Mouse (Mus musculus) testis, adult 2 months (tissue): ENCODE data around the gene Smg6. TPM values are rescaled to one million over a fixed set of nuclear protein-coding genes. Genes with fewer than 3 reads are reported as not detected.

Source experiments
- H3K27ac ChIP-seq: fragments of 200-500 bp; 2 replicates; pipeline ENCODE4 v1.5.1; 2012; ENCODE audit warnings: low read depth, low read length; ENCODE audit not compliant: control insufficient read depth, insufficient read depth
- H3K27me3 ChIP-seq: fragments of 200-500 bp; 2 replicates; pipeline ENCODE4 v1.6.1; 2012; ENCODE audit warnings: mild to moderate bottlenecking, low read length, moderate library complexity; ENCODE audit not compliant: control insufficient read depth, insufficient read depth
- H3K36me3 ChIP-seq: fragments of 200-500 bp; 2 replicates; pipeline ENCODE4 v1.6.1; 2012; ENCODE audit warnings: mild to moderate bottlenecking, low read length; ENCODE audit not compliant: control insufficient read depth, insufficient read depth
- H3K4me1 ChIP-seq: fragments of 200-500 bp; 2 replicates; pipeline ENCODE4 v1.6.1; 2012; ENCODE audit warnings: low read length; ENCODE audit not compliant: control insufficient read depth, insufficient read depth
- H3K4me3 ChIP-seq: fragments of 200-500 bp; 2 replicates; pipeline ENCODE4 v1.5.1; 2012; ENCODE audit warnings: low read depth, mild to moderate bottlenecking, low read length, moderate library complexity, mixed read lengths; ENCODE audit not compliant: control insufficient read depth
- CTCF ChIP-seq: fragments of 200-500 bp; IDR thresholded peaks from 2 replicates; pipeline ENCODE4 v1.5.1; 2012; ENCODE audit warnings: low read depth, mild to moderate bottlenecking, inconsistent platforms, low read length, moderate library complexity; ENCODE audit not compliant: control insufficient read depth, insufficient read depth, insufficient replicate concordance
- POLR2A ChIP-seq: fragments of 200-500 bp; IDR thresholded peaks from 2 replicates; pipeline ENCODE4 v1.6.1; 2012; ENCODE audit warnings: low read depth, mild to moderate bottlenecking, inconsistent platforms, low read length, moderate library complexity; ENCODE audit not compliant: control insufficient read depth
- polyA plus RNA-seq: library from polyadenylated mRNA; depleted of rRNA; stranded (reverse); fragments of >200 nt; gene quantifications from 2 replicates; pipeline ENCODE4 v1.2.3, GENCODE M21; 2012

The Smg6 gene
- polyA plus RNA-seq, 1 experiment = 76.8 TPM

DNA sequence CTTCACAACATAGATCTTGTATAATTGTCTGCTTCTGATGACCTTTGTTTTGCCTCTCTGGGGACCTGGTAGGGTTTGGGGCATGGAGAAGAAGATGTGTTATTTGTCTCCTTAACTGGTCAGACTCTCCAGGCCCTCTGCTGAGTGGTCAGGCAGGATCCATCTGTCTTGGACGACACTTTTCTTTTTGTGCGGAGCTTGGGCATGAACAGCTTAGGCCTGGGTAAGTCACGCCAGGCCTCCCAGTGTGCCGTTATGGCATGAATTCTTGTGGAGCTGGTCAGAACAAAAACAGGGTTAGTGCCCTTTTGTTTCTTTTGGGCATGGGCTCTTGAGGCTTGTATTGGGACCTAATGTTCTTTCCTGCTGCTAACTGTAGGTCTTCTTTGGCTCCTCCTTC, 89.2 kb downstream of the Smg6 start:
- no peaks in the 10 kb centered on the region for H3K36me3 ChIP-seq
- peaks cover 7% of the 10 kb centered on the region for H3K4me1 ChIP-seq
- no peak overlapping the region for H3K4me3 ChIP-seq
- no peak for TF ChIP-seq POLR2A
- peak overlapping the region; percentile 61 for H3K27ac ChIP-seq
- no peaks in the 10 kb centered on the region for H3K27me3 ChIP-seq

DNA sequence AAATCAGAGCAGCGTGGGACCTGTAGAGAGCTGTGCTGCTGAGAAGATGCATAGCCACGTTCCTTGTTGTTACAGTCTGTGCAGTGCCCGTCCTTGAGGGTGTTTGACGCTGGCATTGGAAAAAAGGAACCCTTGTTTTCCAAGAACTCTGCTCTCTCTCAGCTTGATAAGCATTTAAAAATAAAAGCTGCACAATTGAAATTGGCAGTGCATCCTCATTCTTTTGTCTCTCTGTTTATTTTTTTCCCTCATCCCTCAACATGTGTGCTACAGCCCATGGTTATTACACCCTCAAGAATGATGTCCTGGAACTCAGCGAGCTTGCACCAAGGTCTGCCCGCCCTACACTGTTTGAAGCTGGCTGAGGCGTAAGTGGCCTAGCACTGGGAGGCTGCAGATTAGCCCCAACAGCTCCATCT, 89.8 kb downstream of the Smg6 start:
- H3K4me3 ChIP-seq = no peak overlapping the region
- no peaks in the 10 kb centered on the region for H3K36me3 ChIP-seq
- no peaks in the 10 kb centered on the region for H3K27me3 ChIP-seq
- H3K4me1 ChIP-seq = peaks cover 7% of the 10 kb centered on the region
- H3K27ac ChIP-seq = peak overlapping the region; percentile 84
- no peak for TF ChIP-seq POLR2A
- TF ChIP-seq CTCF = no peak

DNA sequence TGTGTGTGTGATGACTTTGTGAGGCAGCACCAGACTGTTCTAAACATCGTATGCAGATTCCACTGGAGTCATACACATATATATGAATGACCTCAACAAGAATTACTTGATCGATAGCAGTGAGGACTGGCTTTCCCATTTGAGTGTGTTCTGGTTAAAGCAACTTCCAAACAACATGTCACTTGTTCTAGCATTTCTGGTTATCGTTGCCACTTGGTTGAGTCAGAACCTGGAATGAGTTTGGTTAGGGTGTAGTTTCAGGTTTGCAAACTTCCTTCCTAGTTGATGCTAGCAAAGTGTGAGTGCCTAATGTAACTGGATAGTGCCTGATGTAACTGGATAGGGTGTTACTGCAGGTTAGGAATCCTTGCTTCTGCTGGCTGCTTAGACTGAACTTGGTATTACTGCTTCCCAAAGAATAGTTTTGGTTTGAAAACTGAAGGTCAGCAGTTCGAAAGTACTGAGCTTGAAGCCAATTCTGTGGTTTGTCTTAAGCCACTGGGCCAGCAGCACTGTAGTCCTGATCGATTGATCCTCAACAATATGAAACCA, 90.8 kb downstream of the Smg6 start:
- Histone ChIP-seq H3K4me1 (peaks cover 7% of the 10 kb centered on the region), H3K27ac (peak overlapping the region; percentile 78), H3K36me3 (no peaks in the 10 kb centered on the region), H3K27me3 (no peaks in the 10 kb centered on the region), H3K4me3 (no peak overlapping the region)
- TF ChIP-seq POLR2A (no peak), CTCF (no peak)

DNA sequence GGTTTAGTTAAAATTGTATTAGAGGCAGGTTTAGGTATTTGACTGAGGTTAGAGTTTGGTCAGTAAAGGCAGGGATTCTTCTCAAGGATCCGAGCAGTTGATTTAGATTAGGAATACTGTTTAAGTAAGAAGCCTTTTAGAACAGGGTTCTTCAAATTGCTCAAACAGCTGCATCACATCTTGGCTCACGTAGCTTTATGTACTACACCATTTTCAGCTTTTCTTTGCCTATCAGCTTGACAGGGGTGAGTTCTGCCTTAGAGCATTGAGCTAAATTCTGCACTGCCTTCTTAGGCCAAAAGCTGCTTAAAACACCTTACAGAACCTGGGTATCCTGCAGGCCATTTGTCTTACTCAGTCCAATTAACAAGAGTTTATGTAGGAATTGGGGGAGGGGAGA, 92.2 kb downstream of the Smg6 start:
- H3K36me3 ChIP-seq = no peaks in the 10 kb centered on the region
- TF ChIP-seq CTCF = no peak
- TF ChIP-seq POLR2A = no peak
- peaks cover 7% of the 10 kb centered on the region for H3K4me1 ChIP-seq
- H3K4me3 ChIP-seq = no peak overlapping the region
- no peak overlapping the region for H3K27ac ChIP-seq
- H3K27me3 ChIP-seq = no peaks in the 10 kb centered on the region

DNA sequence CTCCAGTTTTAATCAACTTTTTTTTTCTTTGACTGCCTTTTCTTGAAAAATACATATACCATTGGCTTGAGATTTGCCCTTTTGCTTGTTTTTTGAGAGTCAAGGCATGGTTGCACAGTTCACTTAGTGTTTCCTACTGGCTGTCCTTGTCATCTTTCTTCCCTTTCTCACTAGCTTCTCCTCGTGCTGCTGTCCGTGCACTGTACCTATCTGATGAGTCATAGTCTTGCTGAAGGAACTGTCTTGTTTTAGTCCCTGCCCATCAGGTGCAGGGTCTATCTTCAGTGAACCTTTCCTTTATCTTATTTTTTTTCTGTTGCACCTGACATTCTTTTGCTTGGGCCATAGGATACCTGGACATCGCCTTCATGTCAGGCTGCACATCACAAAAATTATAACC, 101.4 kb downstream of the Smg6 start:
- Histone ChIP-seq H3K27me3 (no peaks in the 10 kb centered on the region), H3K36me3 (no peaks in the 10 kb centered on the region), H3K4me1 (no peaks in the 10 kb centered on the region), H3K27ac (no peak overlapping the region), H3K4me3 (no peak overlapping the region)
- TF ChIP-seq CTCF (no peak), POLR2A (no peak)

DNA sequence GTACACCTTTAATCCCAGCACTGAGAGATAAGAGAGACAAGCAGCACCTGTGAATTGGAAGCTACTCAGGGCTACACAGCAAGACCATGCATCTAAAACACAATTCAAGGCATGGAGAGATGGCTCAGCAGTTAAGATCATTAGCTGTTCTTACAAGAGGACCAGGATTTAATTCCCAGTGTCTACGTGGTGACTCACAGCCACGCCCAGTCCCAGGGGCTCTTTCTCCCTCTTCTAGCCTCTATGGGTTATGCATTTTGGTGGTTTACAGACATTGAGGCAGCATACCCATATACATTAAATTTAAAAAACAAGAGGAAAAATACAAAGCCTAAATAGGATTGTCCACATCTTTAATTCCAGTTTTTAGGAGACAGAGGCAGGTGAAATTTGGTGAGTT, 102.0 kb downstream of the Smg6 start:
- Histone ChIP-seq H3K27me3 (no peaks in the 10 kb centered on the region), H3K36me3 (no peaks in the 10 kb centered on the region), H3K4me3 (no peak overlapping the region), H3K27ac (no peak overlapping the region), H3K4me1 (no peaks in the 10 kb centered on the region)
- no peak for TF ChIP-seq CTCF
- no peak for TF ChIP-seq POLR2A

DNA sequence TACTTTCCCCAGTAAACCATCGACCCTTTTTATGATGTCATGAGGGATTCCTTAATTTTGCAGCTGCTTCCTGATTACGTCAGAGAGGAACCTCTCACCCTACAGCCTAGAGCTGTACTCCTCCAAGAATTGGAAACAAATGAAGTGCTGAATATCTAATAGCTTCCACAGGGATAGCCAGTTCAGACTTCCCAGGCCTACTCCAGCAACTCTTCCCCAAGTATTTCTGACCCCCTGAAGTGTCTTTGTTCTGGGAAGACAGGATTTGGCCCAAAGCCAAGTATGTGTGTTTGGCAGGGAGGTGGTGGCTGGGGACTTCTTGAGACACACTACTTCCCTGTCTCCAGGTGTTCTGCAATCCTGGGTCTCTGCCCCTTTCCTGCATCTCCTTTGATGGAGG, 105.6 kb downstream of the Smg6 start:
- Histone ChIP-seq H3K4me1 (no peaks in the 10 kb centered on the region), H3K27ac (no peak overlapping the region), H3K36me3 (no peaks in the 10 kb centered on the region), H3K27me3 (no peaks in the 10 kb centered on the region), H3K4me3 (no peak overlapping the region)
- TF ChIP-seq POLR2A = no peak
- no peak for TF ChIP-seq CTCF

DNA sequence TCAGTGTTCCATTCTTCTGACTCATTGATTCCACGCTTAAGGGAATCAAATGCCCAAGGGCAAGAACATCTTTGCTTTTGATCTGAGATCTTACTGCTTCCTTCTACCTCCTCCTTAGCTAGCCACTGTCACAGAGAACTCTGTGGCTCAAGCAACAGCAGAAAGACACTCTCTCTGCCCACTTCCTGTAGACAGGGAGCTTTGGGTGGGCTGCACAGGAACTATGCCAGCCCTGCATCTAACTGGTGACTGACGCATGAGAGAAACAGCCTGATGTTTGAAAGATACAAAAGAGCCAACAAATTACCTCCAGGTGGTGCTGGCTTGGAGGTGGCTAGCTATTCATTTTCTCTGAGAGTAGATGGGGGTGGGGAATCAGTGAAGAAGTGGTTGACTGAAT, 107.3 kb downstream of the Smg6 start:
- Histone ChIP-seq H3K4me1 (no peaks in the 10 kb centered on the region), H3K36me3 (no peaks in the 10 kb centered on the region), H3K4me3 (no peak overlapping the region), H3K27me3 (no peaks in the 10 kb centered on the region), H3K27ac (no peak overlapping the region)
- TF ChIP-seq CTCF (no peak), POLR2A (no peak)
